Mouse (Mus musculus): ENCODE measurements around the gene Filip1. TPM values are rescaled to one million over a fixed set of nuclear protein-coding genes. Genes with fewer than 3 reads are reported as not detected.

The Filip1 gene
- polyA plus RNA-seq, 1 experiment from 2014 or later: 3.6 TPM

Other genes with a start within 250 kb of the Filip1 start
- 113 and 114 TPM in 2 replicates for gene Tmem30a, start 219.3 kb downstream of the Filip1 start, polyA plus RNA-seq (2015; fragmentation: Nextera tagmentation; extraction: Ambion mirVana)
- gene Senp6, start 54.1 kb upstream of the Filip1 start, polyA plus RNA-seq (2015; fragmentation: Nextera tagmentation; extraction: Ambion mirVana): 54.7 and 55.0 TPM in 2 replicates
- gene Myo6, start 152.2 kb upstream of the Filip1 start, polyA plus RNA-seq (2015; fragmentation: Nextera tagmentation; extraction: Ambion mirVana): 18.1 and 19.3 TPM in 2 replicates

Data from midbrain, embryonic 15.5 days (tissue).